In genomic region chr5:66384806-66385446, GRCm38 (mm10) we compare ENCODE assay signal across 11 mouse cellular contexts.
DNase-seq lines count a peak whose midpoint lies in the region; ATAC-seq and TF ChIP-seq lines count a peak whose summit lies in the region.
"Had no signal": no experiment of that assay in that cellular context is flagged by ENCODE, and none has a peak within 500 bp of the region (broad histone marks: within the 10 kb centered on the region; RNA-seq: fewer than 3 reads in every experiment).

No protein-coding gene starts in this region.

- H3ac ChIP-seq in C2C12 (ENCODE audit: control insufficient read depth, insufficient read length, low read depth): no peak overlapping the region

- H3K36me3 ChIP-seq in hindbrain, embryonic 13.5 days: 0 out of 2 replicates have a peak, but pooled peaks cover 5% of the 10 kb centered on the region
- no peaks in the 10 kb centered on the region for H3K36me3 ChIP-seq in hindbrain, embryonic 12.5 days
- H3K36me3 ChIP-seq in C2C12 (ENCODE audit: control insufficient read depth, insufficient read depth): peaks cover 49% of the 10 kb centered on the region
- H3K36me3 ChIP-seq: liver, embryonic 12.5 days had no signal

- peak; percentile 37; the same call in 1 of the 2 replicates for ATAC-seq in hindbrain, embryonic 13.5 days (ENCODE audit: low FRiP score)
- no peak for ATAC-seq in hindbrain, embryonic 12.5 days (ENCODE audit: low FRiP score)
- ATAC-seq: liver, embryonic 12.5 days had no signal

- H3K79me2 ChIP-seq in C2C12 (ENCODE audit: control insufficient read depth, insufficient read depth): no peaks in the 10 kb centered on the region

- 62% methylated on average over 6 of the region's 6 CpGs for WGBS in hindbrain, embryonic 13.5 days
- WGBS in hindbrain, embryonic 12.5 days: 79% methylated on average over 6 of the region's 6 CpGs

- peaks cover 49% of the 10 kb centered on the region for H3K4me1 ChIP-seq in hindbrain, embryonic 13.5 days (replicated peaks)
- H3K4me1 ChIP-seq in hindbrain, embryonic 12.5 days: peaks cover 23% of the 10 kb centered on the region
- H3K4me1 ChIP-seq: liver, embryonic 12.5 days had no signal

- H3K9ac ChIP-seq in hindbrain, embryonic 13.5 days: no peak overlapping the region
- H3K9ac ChIP-seq in hindbrain, embryonic 12.5 days: no peak overlapping the region
- H3K9ac ChIP-seq: heart, embryonic 12.5 days; liver, embryonic 12.5 days had no signal

- no peaks in the 10 kb centered on the region for H3K9me3 ChIP-seq in hindbrain, embryonic 13.5 days
- H3K9me3 ChIP-seq in hindbrain, embryonic 12.5 days (replicated peaks): no peaks in the 10 kb centered on the region
- H3K9me3 ChIP-seq: heart, embryonic 12.5 days; liver, embryonic 12.5 days had no signal

- no peaks in the 10 kb centered on the region for H3K27me3 ChIP-seq in hindbrain, embryonic 13.5 days
- H3K27me3 ChIP-seq in hindbrain, embryonic 12.5 days: no peaks in the 10 kb centered on the region
- no peaks in the 10 kb centered on the region for H3K27me3 ChIP-seq in C2C12 (ENCODE audit: control insufficient read depth, insufficient read depth, insufficient read length)
- H3K27me3 ChIP-seq: heart, embryonic 12.5 days; liver, embryonic 12.5 days had no signal

- DNase-seq in 3T3-L1 (ENCODE audit: low read depth, low spot score): peak; percentile 17
- DNase-seq in cerebellum, adult 9-10 months: peak; percentile 47
- no peak for DNase-seq in kidney, postnatal 14 days
- no peak for DNase-seq in adrenal gland, postnatal 36 days

- no peaks in the 10 kb centered on the region for H3K79me3 ChIP-seq in C2C12 (ENCODE audit: low read depth)

- peak overlapping the region; percentile 64 for H3K27ac ChIP-seq in hindbrain, embryonic 13.5 days
- H3K27ac ChIP-seq in hindbrain, embryonic 12.5 days: no peak overlapping the region
- H3K27ac ChIP-seq: liver, embryonic 12.5 days had no signal

- H3K4me3 ChIP-seq in hindbrain, embryonic 13.5 days: no peak overlapping the region
- no peak overlapping the region for H3K4me3 ChIP-seq in hindbrain, embryonic 12.5 days
- no peak overlapping the region for H3K4me3 ChIP-seq in C2C12 (ENCODE audit: insufficient read depth, poor library complexity, severe bottlenecking)
- H3K4me3 ChIP-seq: erythroblast, embryonic 14.5 days; heart, embryonic 12.5 days; liver, embryonic 12.5 days; myocyte had no signal

- TF ChIP-seq CTCF in C2C12 (IDR thresholded peaks at IDR 0.05; ENCODE audit: control insufficient read depth, insufficient read depth, insufficient read length): no peak

- H3K4me2 ChIP-seq in hindbrain, embryonic 13.5 days: no peak overlapping the region
- no peak overlapping the region for H3K4me2 ChIP-seq in hindbrain, embryonic 12.5 days (replicated peaks)
- H3K4me2 ChIP-seq: heart, embryonic 12.5 days; liver, embryonic 12.5 days had no signal

TF ChIP-seq in C2C12, 6 proteins besides CTCF, POLR2A, EP300 and RAD21:
- TF ChIP-seq FOSL1 (IDR thresholded peaks at IDR 0.05; ENCODE audit: insufficient read depth, low read length, poor library complexity, severe bottlenecking) (no peak), CEBPB (IDR thresholded peaks at IDR 0.05; ENCODE audit: low read depth) (no peak), MAX (IDR thresholded peaks at IDR 0.05) (no peak), MYOG (IDR thresholded peaks at IDR 0.05; ENCODE audit: control insufficient read depth, extremely low read depth, insufficient read length) (no peak), USF1 (IDR thresholded peaks at IDR 0.05; ENCODE audit: low read depth) (no peak), MYOD1 (IDR thresholded peaks at IDR 0.05; ENCODE audit: control insufficient read depth, insufficient read length, low read depth) (peak; percentile 49)

Comparison
In these comparisons a context has a peak if more than half of its experiments do, and no peak if none do; other contexts are left out.
1. DNase-seq: peak in 3T3-L1 (single experiment) and cerebellum, adult 9-10 months (single experiment); none in kidney, postnatal 14 days (single experiment) and adrenal gland, postnatal 36 days (0 of 2).